Mouse (Mus musculus) adrenal gland, adult 18-20 months (tissue): ENCODE data around the gene Ccn1. TPM values are rescaled to one million over a fixed set of nuclear protein-coding genes. Genes with fewer than 3 reads are reported as not detected.

ENCODE experiments used
- DNase-seq, 2 experiments: peaks; one replicate each; pipeline ENCODE4 v3.0.0; 2021 to 2022; ENCODE audit warnings: low spot score in 2 of 2
- total RNA-seq, 2 experiments: library from RNA; stranded (reverse); gene quantifications; 1 replicate in 1 of 2; 2 replicates in 1 of 2; pipeline ENCODE4 v1.2.3; 2021

Gene Ccn1
- total RNA-seq, 2 experiments from 2014 or later, result 12.8 to 37.4 TPM

DNA sequence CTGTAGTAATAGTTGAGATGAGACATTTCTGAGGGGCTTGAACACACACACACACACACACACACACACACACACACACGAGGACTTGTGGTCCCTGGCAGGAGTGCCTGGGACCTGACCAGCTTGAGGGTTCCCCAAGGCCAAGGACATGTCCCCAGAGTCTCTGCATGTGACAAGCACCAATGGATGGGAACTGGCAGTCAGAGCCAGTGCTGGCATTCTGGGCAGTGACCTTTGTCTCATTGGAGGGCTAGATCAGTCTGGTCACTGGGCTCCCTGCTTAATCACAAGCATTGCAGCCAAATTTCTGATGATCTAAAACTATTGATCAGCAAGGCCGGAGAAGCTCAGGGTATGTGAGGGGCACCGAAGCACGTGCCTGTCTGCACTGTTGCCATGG is 25.0 kb downstream of the Ccn1 start:
- no peak for DNase-seq

DNA sequence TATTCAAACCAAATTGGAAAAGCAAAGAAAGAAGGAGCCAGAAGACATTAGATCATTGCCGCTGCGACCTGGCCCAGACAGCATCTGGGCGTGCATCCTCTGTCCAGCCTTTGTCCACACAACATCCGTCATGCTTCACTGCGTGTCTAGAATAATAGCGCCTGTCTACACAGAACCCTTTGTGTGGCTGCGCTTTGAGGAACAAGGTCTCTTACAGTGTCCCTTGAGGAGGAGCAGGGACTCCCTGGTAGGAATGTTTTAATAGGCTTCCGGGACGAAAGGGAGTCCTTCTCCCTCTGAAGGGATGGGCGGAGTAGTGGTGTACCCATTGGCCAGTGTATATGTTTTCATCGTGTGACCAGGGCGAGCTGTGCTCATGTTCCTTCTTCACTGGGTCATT is 26.7 kb downstream of the Ccn1 start:
- DNase-seq, result no peak

DNA sequence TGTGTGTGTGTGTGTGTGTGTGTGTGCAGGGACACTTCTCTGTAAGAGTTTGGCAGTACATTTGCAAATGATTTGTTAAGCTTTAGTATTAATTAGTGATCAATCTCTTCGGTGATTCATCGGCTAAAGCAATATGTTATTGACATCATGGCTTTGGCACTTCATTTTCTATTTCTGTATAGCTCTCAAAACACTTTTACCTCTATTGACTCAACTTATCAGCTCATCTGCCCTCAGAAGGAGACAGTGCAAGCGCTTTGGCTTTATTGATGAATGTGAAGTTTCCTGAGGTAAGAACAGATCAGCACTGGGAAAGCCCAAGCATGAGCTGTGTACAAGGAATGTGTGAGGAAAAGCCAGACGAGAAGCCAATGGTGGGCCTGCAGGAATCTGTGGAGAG is 28.6 kb downstream of the Ccn1 start:
- no peak for DNase-seq

DNA sequence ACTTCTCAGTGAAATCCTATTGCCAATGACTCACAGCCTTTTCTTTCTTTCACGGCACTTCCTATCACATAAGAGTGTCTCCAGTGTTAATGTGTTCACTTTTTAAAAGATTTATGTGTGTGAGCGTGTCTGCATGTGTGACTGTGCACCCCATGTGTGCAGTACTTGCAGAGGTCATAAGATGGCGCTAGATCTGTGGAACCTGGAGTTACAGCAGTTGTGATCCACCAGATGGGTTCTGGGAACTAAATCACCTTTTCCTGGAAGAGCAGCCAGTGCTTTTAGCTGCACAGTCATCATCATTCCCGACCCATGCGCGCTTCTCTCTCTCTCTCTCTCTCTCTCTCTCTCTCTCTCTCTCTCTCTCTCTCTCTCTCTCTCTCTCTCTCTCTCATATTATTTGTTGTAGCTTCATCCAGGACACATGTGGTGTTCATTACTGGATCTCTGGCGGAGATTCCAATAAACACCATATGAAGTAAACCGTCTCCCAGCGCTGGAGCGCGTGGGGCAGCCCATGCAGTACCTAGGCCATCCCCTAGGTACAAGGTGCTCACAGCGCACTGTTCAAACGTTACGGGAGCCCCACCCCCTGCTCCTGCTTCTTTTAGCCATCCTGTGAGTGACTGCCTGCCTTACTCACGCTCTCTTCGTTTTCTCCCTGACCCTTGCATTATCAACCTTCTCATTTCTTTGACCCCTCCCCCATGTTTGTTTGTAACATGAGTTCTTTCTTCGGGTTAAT is 30.0 kb downstream of the Ccn1 start:
- no peak for DNase-seq

DNA sequence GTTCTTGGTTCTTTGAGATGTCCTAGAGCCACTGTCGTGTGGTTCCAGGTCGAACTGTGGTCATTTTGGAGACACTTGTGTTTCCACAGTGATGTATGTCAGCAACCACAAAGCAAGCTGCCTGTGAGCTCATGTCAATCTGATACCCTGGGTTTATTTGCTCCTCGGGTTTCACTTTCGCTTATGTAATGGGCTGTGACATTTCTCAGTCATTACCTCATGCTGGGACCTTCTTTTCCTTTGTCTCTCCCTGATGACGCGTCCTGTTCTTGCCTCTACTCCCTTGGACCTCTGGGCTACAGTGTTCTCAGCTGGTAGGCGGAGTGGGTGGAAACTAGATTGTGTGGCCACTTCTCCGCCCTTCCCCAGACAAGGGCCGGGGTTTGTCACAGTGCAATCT is 31.5 kb downstream of the Ccn1 start:
- DNase-seq, result no peak

DNA sequence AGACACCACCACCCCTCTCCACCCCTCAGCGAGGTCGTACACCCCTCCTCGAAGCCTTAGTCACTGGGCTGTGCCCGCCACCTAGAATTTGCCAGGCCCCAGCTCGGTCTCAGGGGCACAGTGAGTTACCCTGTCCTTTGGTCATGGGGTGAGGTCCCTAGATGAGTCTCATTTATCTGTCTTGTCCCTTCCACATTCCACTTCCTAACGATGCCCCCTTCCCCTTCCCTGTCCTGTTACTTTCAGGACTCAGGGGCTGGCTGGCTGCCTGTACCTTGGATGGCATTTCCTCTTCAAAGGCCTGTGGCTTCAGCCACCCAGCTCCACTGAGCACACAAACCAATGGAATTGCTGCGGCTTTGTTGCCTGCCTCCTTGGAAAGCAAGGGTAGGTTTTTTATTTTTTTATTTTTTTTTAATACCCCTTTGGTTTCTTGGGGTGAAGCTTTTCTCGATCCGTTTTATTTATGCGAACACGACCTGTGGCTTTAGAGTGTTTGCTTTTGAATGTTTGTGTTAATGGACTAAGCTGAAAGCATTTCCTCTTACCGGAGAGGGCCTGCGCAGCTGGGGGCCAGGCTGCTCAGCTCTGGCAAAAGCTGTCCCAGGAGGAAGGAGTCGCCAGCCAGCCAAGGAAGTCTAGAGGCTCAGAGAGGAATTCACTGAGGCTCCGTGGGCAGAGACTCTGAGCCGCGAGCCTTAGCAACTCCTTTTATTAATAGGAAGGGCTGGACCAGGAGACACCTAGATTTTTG is 35.2 kb downstream of the Ccn1 start:
- DNase-seq, result no peak

DNA sequence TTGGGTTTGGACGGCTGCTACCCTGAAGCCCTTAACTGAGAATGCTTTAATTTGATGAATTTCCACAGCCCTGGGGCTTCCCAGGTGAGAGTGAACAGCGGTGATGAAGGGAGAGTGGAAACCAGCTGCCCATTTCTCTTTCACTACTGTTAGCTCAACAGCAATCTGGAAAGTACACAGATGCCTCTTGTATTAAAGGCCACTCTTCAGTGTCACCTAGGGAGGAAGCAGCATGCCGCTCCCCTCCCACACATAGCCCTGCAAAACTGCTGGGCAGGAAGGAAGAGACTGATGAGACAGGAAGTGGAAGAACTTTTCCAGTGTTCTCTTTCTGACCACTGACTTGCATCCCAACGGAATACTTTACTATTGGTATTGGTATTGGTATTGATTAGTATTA is 36.5 kb downstream of the Ccn1 start:
- no peak for DNase-seq

DNA sequence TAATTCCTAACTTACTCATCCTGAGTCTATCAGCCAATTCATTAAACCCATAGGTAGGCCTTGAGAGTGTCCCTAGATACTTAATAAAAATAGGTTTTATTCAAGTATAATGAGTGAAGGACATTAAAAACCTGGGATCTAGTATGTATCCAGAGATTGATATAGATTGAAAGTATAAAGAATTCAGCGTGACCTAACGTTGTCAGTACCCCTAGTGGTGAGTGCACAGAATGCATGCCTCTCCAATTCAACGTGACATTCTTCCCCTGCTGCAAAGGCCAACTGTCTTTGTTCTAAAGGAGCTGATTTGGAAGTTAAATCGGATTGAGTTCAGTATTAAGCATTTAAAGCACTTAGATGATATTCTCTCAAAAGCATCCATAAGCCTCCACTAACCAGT is 37.1 kb downstream of the Ccn1 start:
- no peak for DNase-seq

DNA sequence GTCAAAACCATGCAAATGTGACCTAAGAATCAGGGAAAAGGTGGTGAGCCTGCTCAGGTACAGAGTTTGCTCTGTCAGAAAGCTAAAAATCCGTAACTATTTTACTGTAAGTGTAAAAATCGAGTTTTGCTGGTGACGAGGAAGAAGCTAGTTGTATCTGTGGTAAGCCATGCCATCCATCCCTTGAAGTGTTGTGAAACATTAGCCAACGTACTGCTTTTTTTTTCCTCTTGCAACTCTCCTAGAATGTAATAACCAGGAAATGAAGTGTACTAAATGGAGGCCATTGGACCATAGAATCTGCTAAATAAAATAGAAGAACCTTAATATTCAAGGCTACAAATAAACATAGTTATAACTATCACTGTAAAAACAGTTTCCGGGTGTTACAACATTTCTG is 41.5 kb downstream of the Ccn1 start:
- no peak for DNase-seq

DNA sequence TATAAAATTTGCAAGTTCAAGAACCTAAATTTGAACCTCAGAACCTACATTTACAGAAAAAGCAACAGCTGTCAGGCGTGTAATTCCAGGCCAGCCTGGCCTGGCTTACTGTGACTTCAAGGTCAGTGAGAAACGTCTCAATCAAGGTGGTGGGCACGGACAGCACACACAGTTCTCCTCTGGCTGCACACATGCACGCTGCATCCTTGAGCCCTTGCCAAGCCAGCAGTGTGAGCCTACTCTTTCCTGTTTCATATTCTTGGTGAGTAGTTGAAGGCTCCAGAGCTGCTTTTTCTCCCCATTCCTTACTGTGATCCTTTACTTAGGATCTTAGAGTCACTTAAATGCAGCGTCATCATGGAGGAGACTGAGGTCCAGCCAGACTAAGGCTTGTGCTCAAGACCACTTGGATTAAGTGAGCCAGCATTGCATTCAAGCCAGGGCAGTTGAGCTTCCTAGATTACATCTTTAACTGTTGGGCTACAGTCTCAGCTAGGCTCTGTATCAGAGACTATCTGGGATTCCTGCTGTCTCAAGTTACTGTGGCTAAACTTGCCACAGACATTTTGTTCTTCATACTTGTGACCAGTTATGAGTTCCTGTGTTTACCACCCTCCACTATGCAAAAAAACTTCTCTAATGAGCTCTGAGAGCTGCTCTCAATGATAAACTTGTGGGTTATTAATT is 44.2 kb downstream of the Ccn1 start:
- no peak for DNase-seq

DNA sequence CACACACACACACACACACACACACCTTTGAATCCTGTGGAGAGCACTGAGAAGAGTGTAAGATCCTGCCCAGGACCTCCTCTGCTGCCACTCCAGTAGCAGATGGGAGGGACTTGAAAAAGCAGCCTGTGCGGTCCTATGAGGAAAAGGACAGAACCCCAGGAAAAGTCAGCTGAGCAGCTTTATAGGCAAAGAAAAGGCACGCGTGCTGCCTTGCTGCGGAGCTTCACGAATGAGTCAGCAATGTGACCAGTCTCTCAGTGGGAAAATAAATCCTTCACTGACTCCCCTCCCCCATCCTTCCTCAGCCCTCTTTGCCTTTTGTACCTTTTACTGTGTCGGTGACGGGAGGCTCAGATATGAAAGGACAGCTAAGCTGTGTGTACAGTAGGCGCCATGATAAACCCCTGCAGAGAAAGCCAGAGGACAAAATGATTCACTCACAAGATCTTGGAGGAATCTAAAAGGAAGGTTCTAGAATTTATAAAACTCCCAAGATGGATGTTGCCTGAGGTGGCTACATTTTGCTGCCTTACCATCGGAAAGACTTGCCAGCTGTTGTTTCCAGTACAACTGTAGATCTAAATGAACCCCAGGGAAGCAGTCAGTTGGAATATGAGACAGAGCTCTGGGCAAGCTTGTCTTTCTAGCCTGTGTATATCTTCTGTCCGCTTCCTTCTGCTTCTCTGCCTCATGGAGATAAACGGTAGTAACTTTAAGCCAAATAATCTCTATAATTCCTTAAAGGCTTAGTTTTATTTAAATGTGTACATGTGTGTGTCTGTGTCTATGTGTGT is 47.2 kb downstream of the Ccn1 start:
- DNase-seq, result no peak

DNA sequence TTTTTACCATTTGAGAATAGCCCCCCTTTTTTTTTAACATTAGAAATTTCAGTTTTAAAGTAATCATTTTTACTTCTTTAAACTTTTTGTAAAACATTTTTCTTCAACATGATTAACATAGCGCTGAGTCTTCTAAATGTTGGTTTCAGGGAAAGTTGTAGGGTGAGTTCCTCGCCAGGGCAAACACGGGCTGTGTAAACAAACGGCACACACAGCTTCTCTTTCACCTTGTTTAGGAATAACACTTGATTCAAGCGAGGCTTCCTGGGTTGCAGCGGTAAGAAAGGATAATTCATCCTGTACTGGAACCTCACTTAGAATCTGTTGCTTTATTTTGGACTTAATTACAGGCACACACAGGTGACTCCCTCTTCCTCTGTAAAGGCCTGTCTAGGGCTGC is 48.4 kb downstream of the Ccn1 start:
- DNase-seq, result no peak

DNA sequence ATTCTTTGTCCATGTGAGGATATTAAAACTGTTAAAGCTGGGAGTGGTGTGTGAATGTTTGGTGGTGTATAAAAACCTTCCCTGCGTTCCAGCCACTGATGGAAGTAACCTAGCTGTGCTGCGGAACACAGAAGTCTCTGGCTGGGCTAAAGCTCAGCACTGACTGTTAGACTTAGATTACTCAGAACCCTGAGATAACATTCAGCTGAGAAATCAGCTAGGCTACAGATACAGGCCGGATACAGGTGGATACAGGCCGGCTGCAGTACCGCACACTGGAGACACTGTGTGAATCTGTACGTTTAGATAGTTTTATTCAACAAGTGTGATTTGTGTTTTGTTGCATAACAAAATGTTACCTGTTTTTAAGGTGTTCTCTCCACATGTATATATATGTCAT is 49.0 kb downstream of the Ccn1 start:
- DNase-seq, result no peak

DNA sequence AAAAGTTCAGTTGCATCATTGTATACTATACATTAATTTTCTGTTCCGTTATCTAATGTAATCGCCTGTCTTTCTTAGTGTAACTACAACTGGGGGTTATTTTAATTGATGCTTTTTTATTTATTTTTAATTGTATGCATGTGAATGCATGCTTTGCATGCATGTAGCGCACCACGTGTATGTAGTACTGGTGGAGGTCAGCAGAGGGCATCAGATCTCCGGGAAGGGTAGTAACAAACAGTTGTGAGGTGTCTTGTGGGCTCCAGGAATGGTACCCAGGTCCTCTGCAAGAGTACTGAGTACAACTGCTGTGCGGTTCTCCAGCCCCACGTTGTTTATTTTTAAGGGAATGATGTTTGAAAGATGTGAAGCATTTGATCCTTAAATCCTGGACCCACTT is 50.7 kb downstream of the Ccn1 start:
- no peak for DNase-seq

Other genes starting within 250 kb of the Ccn1 start
- gene Znhit6, start 73.8 kb downstream of the Ccn1 start, total RNA-seq, result 10 to 100 TPM; 13.0 to 17.6 TPM
- gene Ddah1, start 108.7 kb upstream of the Ccn1 start, total RNA-seq, result 1 to 10 TPM; 2.4 to 3.5 TPM